Mouse (Mus musculus) mature B cell (primary cell): ENCODE data around the gene Dnajb11.

Source experiments
- in situ Hi-C: fragments of 300-500 bp; cut with MboI; formaldehyde crosslinking; loops from 2 replicates; pipeline ENCODE4 v1.14.3; 2019

Dnajb11 gene

GRCm38 (mm10) chr16:22857431-22858113 lies at the start of gene Dnajb11, which contains the start of gene Tbccd1:
Dnajb11 (plus strand) TSS chr16:22857845.
Tbccd1 (minus strand) TSS chr16:22857669.
- in situ Hi-C loops, result no loop called here

- in situ Hi-C loops, result no loop called here
Observed at GRCm38 (mm10) chr16:22811477-22811876, 46.2 kb upstream of the Dnajb11 start, which contains the start of gene Crygs. Crygs (minus strand) TSS chr16:22811577.

- in situ Hi-C loops, result no loop called here
Observed at GRCm38 (mm10) chr16:22820731-22821130, 36.9 kb upstream of the Dnajb11 start.

GRCm38 (mm10) chr16:22832932-22833525 lies 24.6 kb upstream of the Dnajb11 start:
- in situ Hi-C loops, result no loop called here

GRCm38 (mm10) chr16:22839146-22839857 lies 18.3 kb upstream of the Dnajb11 start:
- in situ Hi-C loops, result no loop called here

GRCm38 (mm10) chr16:22842871-22843270 lies 14.8 kb upstream of the Dnajb11 start:
- in situ Hi-C loops, result no loop called here

- in situ Hi-C loops, result no loop called here
Observed at GRCm38 (mm10) chr16:22844061-22844801, 13.4 kb upstream of the Dnajb11 start.

- in situ Hi-C loops, result no loop called here
Observed at GRCm38 (mm10) chr16:22844834-22845233, 12.8 kb upstream of the Dnajb11 start.

- in situ Hi-C loops, result no loop called here
Observed at GRCm38 (mm10) chr16:22845481-22845880, 12.2 kb upstream of the Dnajb11 start.

GRCm38 (mm10) chr16:22847686-22848085 lies 10.0 kb upstream of the Dnajb11 start:
- in situ Hi-C loops, result no loop called here

GRCm38 (mm10) chr16:22848331-22848730 lies 9.3 kb upstream of the Dnajb11 start:
- in situ Hi-C loops, result no loop called here

GRCm38 (mm10) chr16:22852709-22853108 lies 4.9 kb upstream of the Dnajb11 start:
- in situ Hi-C loops, result no loop called here

GRCm38 (mm10) chr16:22856773-22857172 lies 872 bp upstream of the Dnajb11 start:
- in situ Hi-C loops, result no loop called here

- in situ Hi-C loops, result no loop called here
Observed at GRCm38 (mm10) chr16:22872397-22872796, 14.8 kb downstream of the Dnajb11 start.

- in situ Hi-C loops, result no loop called here
Observed at GRCm38 (mm10) chr16:22873369-22873768, 15.7 kb downstream of the Dnajb11 start.

- in situ Hi-C loops, result loop anchor here (25.0 kb wide), 2 partner anchors 261 to 536 kb away; partner anchors contain the start of genes Adipoq and Rfc4
Observed at GRCm38 (mm10) chr16:22876218-22877043, 18.8 kb downstream of the Dnajb11 start.

- in situ Hi-C loops, result loop anchor here (25.0 kb wide), 2 partner anchors 259 to 534 kb away; partner anchors contain the start of genes Adipoq and Rfc4
Observed at GRCm38 (mm10) chr16:22877660-22878390, 20.2 kb downstream of the Dnajb11 start.

GRCm38 (mm10) chr16:22878716-22879115 lies 21.1 kb downstream of the Dnajb11 start:
- in situ Hi-C loops, result loop anchor here (25.0 kb wide), 2 partner anchors 259 to 534 kb away; partner anchors contain the start of genes Adipoq and Rfc4

- in situ Hi-C loops, result loop anchor here (25.0 kb wide), 2 partner anchors 257 to 532 kb away; partner anchors contain the start of genes Adipoq and Rfc4
Observed at GRCm38 (mm10) chr16:22879945-22880595, 22.4 kb downstream of the Dnajb11 start.
